Mouse (Mus musculus) stomach, postnatal 0 days (tissue): ENCODE measurements around the gene Ryr2.

Experiments used
- CTCF ChIP-seq: IDR thresholded peaks from 2 replicates; pipeline ENCODE4 v1.5.1; 2016; ENCODE audit warnings: antibody characterized with exemption, low read depth, mild to moderate bottlenecking, moderate library complexity
- EP300 ChIP-seq: optimal IDR thresholded peaks from 2 replicates; pipeline ENCODE3; 2016; ENCODE audit warnings: antibody characterized with exemption

- TF ChIP-seq CTCF (no peak), EP300 (no peak)
Measured at GRCm38 (mm10) chr13:11595431-11595830, 511.3 kb downstream of the Ryr2 start.
